Mouse (Mus musculus) E14TG2a.4 (cell line): ENCODE measurements around the gene Thsd7b.

ENCODE experiments used
- H3K27me3 ChIP-seq: 2 replicates; pipeline ENCODE4 v1.6.1; 2014; ENCODE audit warnings: low read length, control low read depth; ENCODE audit not compliant: insufficient read depth
- H3K36me3 ChIP-seq: 2 replicates; pipeline ENCODE4 v1.6.1; 2014; ENCODE audit warnings: low read length, control low read depth; ENCODE audit not compliant: insufficient read depth
- H3K4me1 ChIP-seq: replicated peaks from 2 replicates; pipeline ENCODE4 v1.6.1; 2014; ENCODE audit warnings: low read depth, low read length, control low read depth
- H3K4me3 ChIP-seq: replicated peaks from 2 replicates; pipeline ENCODE4 v1.5.1; 2014; ENCODE audit warnings: mild to moderate bottlenecking, low read length
- H3K9me3 ChIP-seq: 2 replicates; pipeline ENCODE4 v1.6.1; 2014; ENCODE audit warnings: low read length, control low read depth
- CTCF ChIP-seq: conservative IDR thresholded peaks from 2 replicates; pipeline ENCODE4 v1.5.1; 2014; ENCODE audit warnings: low read length
- NANOG ChIP-seq: IDR thresholded peaks from 2 replicates; pipeline ENCODE4 v1.6.1; 2014; ENCODE audit warnings: borderline replicate concordance, low read length, mixed read lengths
- POU5F1 ChIP-seq: IDR thresholded peaks from 2 replicates; pipeline ENCODE4 v1.6.1; 2014; ENCODE audit warnings: low read length, borderline replicate concordance

The Thsd7b gene

GRCm38 (mm10) chr1:129272982-129273937 lies at the start of gene Thsd7b:
Gene Thsd7b, plus strand, starts transcription at chr1:129273302.
- no peak for TF ChIP-seq CTCF
- TF ChIP-seq POU5F1 = no peak
- no peak for TF ChIP-seq NANOG

GRCm38 (mm10) chr1:129244292-129244691 lies 28.8 kb upstream of the Thsd7b start:
- no peak for TF ChIP-seq POU5F1
- peak; percentile 86 for TF ChIP-seq CTCF
- H3K36me3 ChIP-seq = no peaks in the 10 kb centered on the region
- H3K4me1 ChIP-seq = no peaks in the 10 kb centered on the region
- H3K9me3 ChIP-seq = no peaks in the 10 kb centered on the region
- no peaks in the 10 kb centered on the region for H3K27me3 ChIP-seq
- no peak overlapping the region for H3K4me3 ChIP-seq

More at GRCm38 (mm10) chr1:129272982-129273937, at the start of gene Thsd7b:
- Histone ChIP-seq H3K9me3 (no peaks in the 10 kb centered on the region), H3K36me3 (no peaks in the 10 kb centered on the region), H3K4me1 (peaks cover 6% of the 10 kb centered on the region; the same call in 1 of the 2 replicates), H3K4me3 (peak within 1 kb of the TSS; percentile 81), H3K27me3 (peaks cover 40% of the 10 kb centered on the region)

GRCm38 (mm10) chr1:129250704-129251443 lies 22.2 kb upstream of the Thsd7b start:
- Histone ChIP-seq H3K4me1 (no peaks in the 10 kb centered on the region), H3K36me3 (no peaks in the 10 kb centered on the region), H3K27me3 (no peaks in the 10 kb centered on the region), H3K4me3 (no peak overlapping the region), H3K9me3 (no peaks in the 10 kb centered on the region)
- TF ChIP-seq NANOG (no peak), POU5F1 (no peak), CTCF (no peak)

GRCm38 (mm10) chr1:129266684-129267083 lies 6.4 kb upstream of the Thsd7b start:
- TF ChIP-seq POU5F1 (no peak), CTCF (no peak), NANOG (no peak)
- Histone ChIP-seq H3K9me3 (peaks cover 26% of the 10 kb centered on the region), H3K4me1 (no peaks in the 10 kb centered on the region), H3K36me3 (no peaks in the 10 kb centered on the region), H3K27me3 (no peaks in the 10 kb centered on the region; the same call in 1 of the 2 replicates), H3K4me3 (no peak overlapping the region)

- Histone ChIP-seq H3K36me3 (no peaks in the 10 kb centered on the region), H3K4me3 (no peak overlapping the region), H3K9me3 (no peaks in the 10 kb centered on the region), H3K4me1 (no peaks in the 10 kb centered on the region), H3K27me3 (no peaks in the 10 kb centered on the region)
- TF ChIP-seq CTCF (no peak), NANOG (no peak), POU5F1 (no peak)
Observed at GRCm38 (mm10) chr1:129304173-129304572, 31.1 kb downstream of the Thsd7b start.

GRCm38 (mm10) chr1:129324388-129324787 lies 51.3 kb downstream of the Thsd7b start:
- H3K4me1 ChIP-seq = no peaks in the 10 kb centered on the region
- TF ChIP-seq POU5F1 (no peak), CTCF (no peak), NANOG (no peak)
- H3K27me3 ChIP-seq = no peaks in the 10 kb centered on the region
- H3K36me3 ChIP-seq = no peaks in the 10 kb centered on the region
- H3K4me3 ChIP-seq = no peak overlapping the region
- no peaks in the 10 kb centered on the region for H3K9me3 ChIP-seq

GRCm38 (mm10) chr1:129324798-129325197 lies 51.7 kb downstream of the Thsd7b start:
- H3K9me3 ChIP-seq = no peaks in the 10 kb centered on the region
- no peaks in the 10 kb centered on the region for H3K36me3 ChIP-seq
- TF ChIP-seq CTCF = no peak
- H3K27me3 ChIP-seq = no peaks in the 10 kb centered on the region
- no peak overlapping the region for H3K4me3 ChIP-seq
- no peaks in the 10 kb centered on the region for H3K4me1 ChIP-seq

GRCm38 (mm10) chr1:129356631-129357030 lies 83.5 kb downstream of the Thsd7b start:
- Histone ChIP-seq H3K9me3 (no peaks in the 10 kb centered on the region), H3K4me1 (no peaks in the 10 kb centered on the region), H3K4me3 (no peak overlapping the region), H3K36me3 (no peaks in the 10 kb centered on the region), H3K27me3 (no peaks in the 10 kb centered on the region)
- TF ChIP-seq NANOG (no peak), CTCF (no peak), POU5F1 (no peak)
